ENCODE assay signal across 11 mouse cellular contexts in the genomic region with DNA sequence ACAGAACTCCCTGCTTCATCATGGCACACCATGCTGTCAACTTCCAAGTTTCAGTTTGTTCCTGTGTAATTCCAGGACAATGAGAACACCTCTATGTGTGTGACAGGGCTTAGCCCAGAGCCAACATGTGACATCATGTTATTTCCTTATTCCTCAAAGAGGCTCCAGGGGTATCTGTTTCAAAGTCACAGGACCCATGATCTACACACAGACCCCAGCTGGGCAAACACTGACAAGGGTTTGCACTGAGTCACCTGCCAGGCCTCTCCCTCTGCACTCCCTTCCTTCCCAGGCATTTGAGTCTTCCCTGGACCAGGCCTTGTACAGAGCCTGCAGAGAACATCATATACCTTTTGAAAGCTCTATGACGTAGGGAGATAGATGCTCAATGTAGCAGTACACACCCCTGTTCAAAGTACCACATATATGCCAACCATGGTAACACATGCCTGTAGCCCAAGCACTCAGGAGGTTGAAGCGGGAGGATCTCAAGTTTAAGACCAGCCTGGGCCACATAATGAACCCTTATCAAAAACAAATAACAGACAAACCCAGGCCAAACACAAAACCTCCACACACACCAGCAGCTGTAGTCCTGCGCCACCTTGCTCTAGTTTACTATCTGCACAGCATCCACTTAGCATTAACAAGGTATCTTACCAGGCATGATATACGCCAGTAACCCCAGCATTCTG. TPM values are rescaled to one million over a fixed set of nuclear protein-coding genes. Genes with fewer than 3 reads are reported as not detected.
DNase-seq lines count a peak whose midpoint lies in the region; ATAC-seq and TF ChIP-seq lines count a peak whose summit lies in the region.
"Had no signal": no experiment of that assay in that cellular context is flagged by ENCODE, and none has a peak within 500 bp of the region (broad histone marks: within the 10 kb centered on the region; RNA-seq: fewer than 3 reads in every experiment).

A gene (minus strand): TSS at position 38 of the 695 bp plus-strand sequence.

- no peak within 1 kb of the TSS for H3K4me2 ChIP-seq in heart, embryonic 15.5 days
- H3K4me2 ChIP-seq in midbrain, embryonic 15.5 days: no peak within 1 kb of the TSS
- no peak within 1 kb of the TSS for H3K4me2 ChIP-seq in midbrain, embryonic 16.5 days (ENCODE audit: low read length)

- H3K9me3 ChIP-seq in heart, embryonic 15.5 days (replicated peaks): no peaks in the 10 kb centered on the region
- H3K9me3 ChIP-seq in midbrain, embryonic 15.5 days: no peaks in the 10 kb centered on the region
- H3K9me3 ChIP-seq in midbrain, embryonic 16.5 days (replicated peaks; ENCODE audit: control insufficient read depth, low read length, poor library complexity, severe bottlenecking): no peaks in the 10 kb centered on the region

- intact Hi-C loops in heart, postnatal 14 days (cut with DNase I): no loop called here

- no peak for TF ChIP-seq POLR2A in cortical plate, adult 2 months (IDR thresholded peaks at IDR 0.05; ENCODE audit: extremely low read depth, insufficient read depth, low read length)
- no peak for TF ChIP-seq POLR2A in small intestine, adult 2 months (IDR thresholded peaks at IDR 0.05; ENCODE audit: low read depth, low read length)

- ATAC-seq in heart, embryonic 15.5 days (replicated peaks; ENCODE audit: insufficient number of reproducible peaks, insufficient read depth, low FRiP score, low read depth): no peak
- no peak for ATAC-seq in midbrain, embryonic 15.5 days (replicated peaks)
- ATAC-seq in midbrain, embryonic 16.5 days: no peak

- H3K27me3 ChIP-seq in heart, embryonic 15.5 days: 0 out of 2 replicates have a peak, but pooled peaks cover 4% of the 10 kb centered on the region
- H3K27me3 ChIP-seq in midbrain, embryonic 15.5 days (replicated peaks): no peaks in the 10 kb centered on the region
- H3K27me3 ChIP-seq in midbrain, embryonic 16.5 days (ENCODE audit: control insufficient read depth, insufficient read depth, low read depth, low read length): no peaks in the 10 kb centered on the region
- H3K27me3 ChIP-seq in small intestine, adult 2 months (ENCODE audit: control insufficient read depth, insufficient read depth, low read length): no peaks in the 10 kb centered on the region

- H3K27ac ChIP-seq in heart, embryonic 15.5 days: no peak within 1 kb of the TSS
- no peak within 1 kb of the TSS for H3K27ac ChIP-seq in midbrain, embryonic 15.5 days
- no peak within 1 kb of the TSS for H3K27ac ChIP-seq in midbrain, embryonic 16.5 days (ENCODE audit: low read length)
- no peak within 1 kb of the TSS for H3K27ac ChIP-seq in cortical plate, adult 2 months (ENCODE audit: insufficient read depth, low read length)
- H3K27ac ChIP-seq in small intestine, adult 2 months (ENCODE audit: insufficient read depth, low read depth, low read length): no peak within 1 kb of the TSS

- DNase-seq in heart, postnatal 14 days: no peak
- DNase-seq in right cerebral cortex, postnatal 25 days: no peak
- DNase-seq in kidney, postnatal 25 days: no peak
- DNase-seq: cerebellum, adult 11-12 months; heart, postnatal 10 days; thymus, postnatal 4 days had no signal

- WGBS in heart, embryonic 15.5 days: 89% methylated on average over 4 of the region's 4 CpGs
- 88% methylated on average over 4 of the region's 4 CpGs for WGBS in midbrain, embryonic 15.5 days
- WGBS in midbrain, embryonic 16.5 days: 89% methylated on average over 4 of the region's 4 CpGs
- WGBS in small intestine, adult 2 months: 47% methylated on average over 4 of the region's 4 CpGs

- H3K4me1 ChIP-seq in heart, embryonic 15.5 days (replicated peaks): peaks cover 2% of the 10 kb centered on the region; the same call in 1 of the 2 replicates
- H3K4me1 ChIP-seq in midbrain, embryonic 15.5 days: no peaks in the 10 kb centered on the region
- H3K4me1 ChIP-seq in midbrain, embryonic 16.5 days (ENCODE audit: control insufficient read depth, insufficient read depth, low read length): no peaks in the 10 kb centered on the region
- no peaks in the 10 kb centered on the region for H3K4me1 ChIP-seq in cortical plate, adult 2 months (ENCODE audit: control insufficient read depth, insufficient read depth, low read length)
- peaks cover 2% of the 10 kb centered on the region; the same call in 1 of the 2 replicates for H3K4me1 ChIP-seq in small intestine, adult 2 months (ENCODE audit: control insufficient read depth, insufficient read depth, insufficient read length, low read length)

- no peak within 1 kb of the TSS for H3K4me3 ChIP-seq in heart, embryonic 15.5 days
- no peak within 1 kb of the TSS for H3K4me3 ChIP-seq in midbrain, embryonic 15.5 days
- H3K4me3 ChIP-seq in midbrain, embryonic 16.5 days (ENCODE audit: low read depth, low read length): no peak within 1 kb of the TSS
- no peak within 1 kb of the TSS for H3K4me3 ChIP-seq in cortical plate, adult 2 months (ENCODE audit: insufficient read depth, low read length)
- H3K4me3 ChIP-seq in small intestine, adult 2 months (ENCODE audit: low read depth, low read length): no peak within 1 kb of the TSS

- no peaks in the 10 kb centered on the region for H3K36me3 ChIP-seq in heart, embryonic 15.5 days
- H3K36me3 ChIP-seq in midbrain, embryonic 15.5 days (replicated peaks): no peaks in the 10 kb centered on the region
- no peaks in the 10 kb centered on the region for H3K36me3 ChIP-seq in midbrain, embryonic 16.5 days (ENCODE audit: control insufficient read depth, insufficient read depth, low read length)
- H3K36me3 ChIP-seq in small intestine, adult 2 months (ENCODE audit: control insufficient read depth, insufficient read depth, low read length): no peaks in the 10 kb centered on the region

- no peak within 1 kb of the TSS; the same call in 1 of the 2 replicates for H3K9ac ChIP-seq in heart, embryonic 15.5 days
- H3K9ac ChIP-seq in midbrain, embryonic 15.5 days: no peak within 1 kb of the TSS
- no peak within 1 kb of the TSS for H3K9ac ChIP-seq in midbrain, embryonic 16.5 days (ENCODE audit: low read depth, low read length)

- no peak for TF ChIP-seq CTCF in cortical plate, adult 2 months (IDR thresholded peaks at IDR 0.05; ENCODE audit: extremely low read depth, insufficient read depth, low read length)
- no peak for TF ChIP-seq CTCF in small intestine, adult 2 months (IDR thresholded peaks at IDR 0.05; ENCODE audit: extremely low read depth, insufficient read length, insufficient replicate concordance, low read depth, low read length)

RNA-seq across cellular contexts. Expression of the gene that starts here (rescaled TPM):
- 14.2 and 19.8 TPM in 2 replicates for polyA plus RNA-seq in heart, embryonic 15.5 days (2015; fragmentation: Nextera tagmentation; extraction: Ambion mirVana)
- total RNA-seq in heart, postnatal 14 days (2021): 1 to 10 TPM; 8.7 to 9.2 TPM
- 11.5 and 13.0 TPM in 2 replicates for polyA plus RNA-seq in midbrain, embryonic 15.5 days (2015; fragmentation: Nextera tagmentation; extraction: Ambion mirVana)
- 6.1 and 9.5 TPM in 2 replicates for polyA plus RNA-seq in midbrain, embryonic 16.5 days (2015; fragmentation: Nextera tagmentation; extraction: Ambion mirVana)
- 21.6 and 23.1 TPM in 2 replicates for polyA plus RNA-seq in cortical plate, adult 2 months (2012; rRNA removed)
- polyA plus RNA-seq in small intestine, adult 2 months (2012; rRNA removed): 32.5 and 97.9 TPM in 2 replicates
